Mouse (Mus musculus): ENCODE measurements at regions not wholly inside any gene's neighbourhood (a gene's known extent, or its start where the extent isn't known, plus 50 kb on each side); places are given as distances from the start of the nearest gene placed in this dataset.

DNA sequence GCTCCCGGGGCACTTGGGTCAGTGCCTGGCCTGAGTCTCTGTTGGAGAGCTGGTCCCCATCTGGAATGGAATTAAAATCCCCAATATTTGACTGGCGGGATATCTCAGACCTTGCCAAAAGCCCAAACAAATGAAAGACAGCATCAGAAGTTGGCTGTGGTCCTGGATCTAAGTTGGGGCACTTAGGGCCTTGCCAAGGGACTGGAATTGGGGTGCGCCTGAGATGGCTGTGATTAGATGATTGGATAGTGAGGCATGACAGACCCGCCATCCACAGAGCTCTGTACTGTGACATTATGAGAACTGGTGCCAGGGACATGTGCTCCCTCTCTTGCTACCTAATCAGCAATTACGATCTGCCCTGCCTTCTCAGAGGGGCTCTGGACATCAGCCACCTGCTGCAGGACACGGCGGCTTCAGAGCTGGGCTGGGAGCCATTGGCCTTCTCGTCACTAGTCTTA, 151.0 kb upstream of the 9630041A04Rik start:
- no peak for TF ChIP-seq POLR2A (IDR thresholded peaks at IDR 0.05; ENCODE audit: borderline replicate concordance, insufficient read depth, low read length)
- no peak for TF ChIP-seq CTCF (IDR thresholded peaks at IDR 0.05; ENCODE audit: borderline replicate concordance, insufficient read depth, low read depth, low read length)

Data from cerebellum, adult 2 months (tissue).